Mouse (Mus musculus): ENCODE data around the gene Nktr. TPM values are rescaled to one million over a fixed set of nuclear protein-coding genes. Genes with fewer than 3 reads are reported as not detected.

The Nktr gene
- 216 and 260 TPM in 2 replicates for total RNA-seq (2017)

DNA sequence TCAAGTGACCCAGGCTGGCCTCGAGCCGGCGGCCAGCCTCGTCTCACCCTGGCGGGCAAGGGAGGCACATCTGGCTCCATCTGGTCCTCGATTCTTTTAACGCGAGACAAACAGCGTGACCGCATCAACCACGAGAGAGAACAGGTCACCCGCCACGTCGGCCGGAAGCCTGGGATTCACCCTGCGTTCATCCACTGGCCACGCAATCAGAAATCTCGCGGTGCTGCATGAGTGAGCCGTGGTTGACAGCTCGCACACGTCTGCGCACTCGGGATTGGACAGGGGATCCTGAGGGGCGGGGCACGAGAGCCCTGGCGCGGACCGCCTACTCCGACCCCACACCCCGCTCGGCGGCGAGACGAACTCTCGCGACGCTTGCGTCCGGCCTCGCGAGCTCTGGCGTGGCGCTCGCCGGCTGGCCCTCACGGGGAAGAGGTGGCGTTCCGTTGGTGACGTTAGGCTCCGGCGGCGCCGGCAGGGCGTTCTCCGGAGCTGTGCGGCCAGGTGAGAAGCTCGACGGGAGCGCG, at the start of gene Nktr:
Gene Nktr (plus strand): TSS at position 378 of the 527 bp plus-strand sequence.
- ATAC-seq (ENCODE audit: extremely low read depth, insufficient number of reproducible peaks, low FRiP score, poor library complexity, severe bottlenecking): peak; percentile 96

DNA sequence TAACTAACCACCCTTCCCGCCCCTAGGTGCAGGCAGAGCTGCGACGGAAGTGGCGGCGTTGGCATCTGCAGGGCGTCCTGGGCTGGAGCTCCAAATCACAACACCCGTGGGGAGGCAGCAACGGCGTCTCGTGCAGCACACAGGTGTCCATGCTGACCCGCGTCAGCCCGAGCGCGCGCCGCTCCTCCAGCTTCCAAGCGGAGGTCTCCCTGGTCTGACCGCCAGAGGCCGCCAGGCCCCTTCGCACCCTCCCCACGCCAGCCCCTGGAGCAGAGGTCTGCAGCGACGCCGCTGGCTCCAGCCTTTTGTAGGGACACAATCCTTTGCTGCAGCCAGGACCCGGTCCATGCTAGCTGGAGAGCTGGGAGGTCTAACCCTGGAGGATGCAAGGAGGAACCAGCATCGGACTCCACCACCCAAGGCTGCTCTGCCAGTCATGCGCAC, 49.6 kb upstream of the Nktr start:
- peak; percentile 34 for ATAC-seq (ENCODE audit: extremely low read depth, insufficient number of reproducible peaks, low FRiP score, poor library complexity, severe bottlenecking)

DNA sequence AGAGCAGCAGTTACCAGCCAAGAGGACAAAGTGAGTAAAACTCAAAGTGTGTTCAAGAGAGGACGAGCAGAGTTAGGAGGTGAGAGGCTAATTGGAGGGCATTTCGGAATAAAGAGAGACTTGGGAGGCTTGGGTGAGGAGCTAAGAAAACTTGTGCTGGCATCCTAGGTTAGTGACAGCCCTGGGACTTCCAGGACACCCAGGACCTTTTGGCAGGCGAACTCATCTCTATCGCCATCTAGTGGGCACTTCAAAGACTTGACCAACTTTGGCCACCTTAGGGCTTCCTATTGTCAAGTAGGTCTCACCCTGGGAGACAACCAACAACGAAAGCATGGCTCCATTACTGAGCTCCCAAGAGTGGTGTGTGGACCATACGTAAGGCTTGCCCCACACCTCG, 47.7 kb upstream of the Nktr start:
- peak; percentile 54 for ATAC-seq (ENCODE audit: extremely low read depth, insufficient number of reproducible peaks, low FRiP score, poor library complexity, severe bottlenecking)

DNA sequence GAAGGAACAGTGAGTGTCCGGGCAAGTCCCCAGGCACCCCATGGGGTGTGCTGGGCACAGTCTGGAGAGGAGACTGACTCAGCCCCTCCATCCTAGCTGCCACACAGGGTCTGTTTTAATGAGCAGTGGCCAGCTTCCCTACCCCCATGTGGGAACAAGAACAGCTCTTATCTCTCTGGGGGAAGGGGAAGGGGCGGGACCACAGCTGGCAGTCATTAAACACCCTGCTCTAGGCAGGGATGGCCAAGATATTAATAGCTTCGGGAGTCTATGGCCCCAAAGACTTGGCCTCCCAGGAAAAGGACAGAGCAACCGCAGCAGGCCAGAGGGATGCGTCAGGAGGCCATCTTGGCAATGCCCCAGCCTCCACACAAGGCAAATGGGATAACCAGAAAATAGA, 46.7 kb upstream of the Nktr start:
- no peak for ATAC-seq (ENCODE audit: extremely low read depth, insufficient number of reproducible peaks, low FRiP score, poor library complexity, severe bottlenecking)

DNA sequence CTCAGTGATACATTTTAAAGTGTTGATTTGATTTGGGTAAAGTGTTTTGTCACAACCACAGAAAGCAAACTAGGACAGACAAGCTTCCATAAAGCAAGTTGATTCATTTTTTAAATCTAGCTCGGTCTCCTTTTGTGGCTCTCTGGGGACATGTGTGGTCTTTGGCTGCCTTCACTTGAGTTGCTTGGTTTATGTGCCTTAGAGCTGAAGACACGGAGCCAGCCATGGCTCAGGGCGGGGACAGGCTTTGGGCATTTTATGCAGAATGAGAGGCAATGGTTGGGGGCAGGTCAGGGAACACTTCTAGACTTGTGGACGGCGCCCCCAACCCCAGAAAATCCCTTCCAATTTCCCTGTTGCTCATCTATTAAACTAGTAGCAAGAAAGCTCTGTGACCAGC, 45.3 kb upstream of the Nktr start:
- ATAC-seq (ENCODE audit: extremely low read depth, insufficient number of reproducible peaks, low FRiP score, poor library complexity, severe bottlenecking): no peak

DNA sequence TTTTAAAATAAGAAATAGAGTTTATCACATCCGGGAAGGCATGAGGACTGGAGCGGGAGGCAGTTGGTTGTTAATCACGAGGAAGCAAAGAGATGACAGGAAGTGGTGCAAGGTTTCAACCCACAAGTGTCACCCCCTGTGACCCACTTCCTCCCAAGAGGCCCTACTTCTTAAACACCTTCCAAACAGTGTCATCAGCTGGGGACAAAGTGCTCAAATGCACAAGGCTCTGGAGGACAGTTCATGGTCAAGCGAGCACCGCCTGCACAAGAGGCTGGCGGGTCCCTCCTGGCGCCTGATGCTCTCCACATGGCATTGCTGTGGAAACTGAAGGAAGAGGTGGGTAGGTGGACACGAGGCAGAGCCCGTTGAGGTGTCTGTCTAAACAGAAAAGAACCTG, 44.0 kb upstream of the Nktr start:
- peak; percentile 82 for ATAC-seq (ENCODE audit: extremely low read depth, insufficient number of reproducible peaks, low FRiP score, poor library complexity, severe bottlenecking)

DNA sequence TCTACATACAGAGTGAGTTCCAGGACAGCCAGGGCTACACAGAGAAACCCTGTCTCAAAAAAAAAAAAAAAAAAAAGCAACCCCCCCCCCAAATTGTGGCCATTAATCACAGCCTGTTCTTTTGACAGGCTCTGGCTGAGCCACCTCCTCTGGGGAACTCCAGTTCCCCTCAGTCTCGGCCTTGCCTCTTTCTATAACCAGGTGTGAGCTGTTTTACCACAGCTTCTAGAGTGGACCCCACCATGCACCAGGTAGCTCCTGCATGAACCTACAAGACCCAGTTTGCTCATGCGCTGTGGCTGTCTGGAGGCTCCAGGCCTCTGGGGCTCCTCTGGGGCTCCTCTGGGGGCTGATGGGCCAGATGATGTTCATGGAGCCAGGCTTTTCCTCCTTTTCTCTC, 43.4 kb upstream of the Nktr start:
- no peak for ATAC-seq (ENCODE audit: extremely low read depth, insufficient number of reproducible peaks, low FRiP score, poor library complexity, severe bottlenecking)

DNA sequence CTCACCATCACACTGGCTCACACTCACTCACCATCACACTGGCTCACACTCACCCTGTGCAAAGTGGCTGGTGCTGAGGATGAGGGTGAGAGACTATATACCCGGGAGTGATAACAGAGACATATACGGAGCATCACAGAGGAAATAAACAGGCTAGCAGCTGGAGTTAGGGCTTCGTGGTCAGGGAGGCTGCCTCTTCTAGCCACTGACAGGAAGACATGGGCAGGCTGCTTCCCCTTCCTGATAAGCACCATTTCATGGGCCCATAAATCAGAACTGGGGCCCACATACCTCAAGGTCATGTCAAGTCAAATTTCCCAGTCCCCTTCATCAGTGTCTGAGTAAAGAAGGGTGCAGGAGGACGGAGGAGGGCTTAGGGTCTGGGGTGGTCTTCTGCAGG, 41.9 kb upstream of the Nktr start:
- no peak for ATAC-seq (ENCODE audit: extremely low read depth, insufficient number of reproducible peaks, low FRiP score, poor library complexity, severe bottlenecking)

DNA sequence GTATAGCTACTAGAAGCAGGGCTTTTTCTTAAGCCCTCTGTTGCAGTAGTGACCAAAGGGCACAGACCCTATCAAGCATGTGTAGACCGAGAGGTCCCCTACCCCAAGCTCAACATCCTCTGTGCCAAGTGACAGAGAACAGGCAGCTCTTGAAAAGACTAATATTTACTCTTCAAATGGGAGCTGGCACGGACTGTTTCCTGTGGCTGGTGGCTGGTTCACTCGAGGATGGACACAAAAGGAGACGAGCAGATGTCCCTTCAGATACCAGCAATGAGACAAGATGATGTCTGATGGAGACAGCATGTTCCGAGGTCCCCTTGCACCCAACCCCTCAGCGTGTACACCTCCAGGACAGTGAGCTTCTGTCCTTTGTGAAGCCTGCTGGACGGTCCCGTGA, 41.5 kb upstream of the Nktr start:
- ATAC-seq (ENCODE audit: extremely low read depth, insufficient number of reproducible peaks, low FRiP score, poor library complexity, severe bottlenecking): no peak

DNA sequence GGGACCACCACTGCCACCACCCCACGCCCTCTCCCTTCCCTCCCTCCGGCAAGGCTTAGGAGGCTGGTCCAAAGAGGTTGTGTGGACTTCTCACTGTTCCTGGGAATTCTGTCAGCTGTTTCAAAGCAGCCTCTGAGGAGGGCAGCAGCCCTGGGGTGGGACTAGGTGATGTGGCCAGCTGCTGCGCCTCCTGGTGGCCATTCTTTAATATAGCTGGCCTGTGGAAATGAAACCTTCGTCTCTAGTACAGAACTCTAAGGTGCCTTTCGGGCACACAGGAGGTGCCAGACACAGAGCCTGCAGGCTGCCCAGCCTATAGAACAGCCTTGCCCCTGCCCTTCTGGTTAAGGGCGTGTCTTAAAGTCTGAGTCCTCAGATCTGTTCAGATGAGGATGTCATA, 39.4 kb upstream of the Nktr start:
- peak; percentile 37 for ATAC-seq (ENCODE audit: extremely low read depth, insufficient number of reproducible peaks, low FRiP score, poor library complexity, severe bottlenecking)

DNA sequence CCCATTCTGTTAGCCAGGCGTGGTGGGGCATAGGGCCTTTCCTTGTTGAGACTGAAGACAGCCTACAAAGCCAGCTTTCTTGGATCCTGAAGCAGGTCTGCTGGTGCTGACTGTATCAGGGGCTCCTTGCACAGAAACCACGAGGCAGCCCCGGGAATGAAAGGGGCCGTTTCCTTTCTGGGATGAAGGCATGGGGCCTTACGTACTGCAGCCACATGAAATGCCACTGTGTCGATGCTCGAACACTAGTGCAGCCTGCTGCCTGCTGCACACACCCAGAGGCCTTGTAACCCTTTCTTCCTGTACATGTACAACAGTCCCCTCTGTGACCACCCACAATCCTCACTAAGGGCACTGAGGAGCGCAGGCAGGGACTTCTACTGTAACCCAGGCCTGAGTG, 37.8 kb upstream of the Nktr start:
- no peak for ATAC-seq (ENCODE audit: extremely low read depth, insufficient number of reproducible peaks, low FRiP score, poor library complexity, severe bottlenecking)

DNA sequence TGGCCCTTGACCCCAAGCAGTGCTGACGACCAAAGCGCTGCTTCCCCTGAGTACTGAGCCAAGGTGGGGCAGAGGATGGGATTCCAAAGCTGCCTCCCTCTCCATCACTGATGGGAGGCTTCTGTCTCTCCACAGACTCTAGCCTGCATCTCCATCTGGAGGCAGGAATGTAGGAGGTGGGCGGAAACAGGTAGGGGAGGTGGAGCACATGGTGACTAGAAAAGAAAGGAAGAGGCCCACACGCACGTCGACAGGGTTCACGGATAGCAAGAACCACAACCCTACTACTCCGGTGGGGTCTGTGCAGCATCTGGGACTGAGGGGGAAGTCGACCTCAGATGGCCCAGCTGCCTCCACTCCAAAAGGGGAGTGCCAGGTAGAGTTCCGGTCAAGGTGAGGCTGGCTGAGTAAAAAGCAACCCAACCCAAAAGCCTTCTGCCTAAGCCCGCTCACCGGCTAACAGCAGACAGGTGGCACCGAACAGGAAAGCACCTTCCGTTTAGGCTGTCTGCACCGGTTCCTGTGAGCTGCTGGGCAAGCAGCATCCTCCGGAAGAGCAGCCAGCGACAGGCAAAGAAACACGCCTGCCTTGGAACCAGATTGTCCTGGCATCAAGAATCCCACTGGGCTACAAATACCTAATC, 36.8 kb upstream of the Nktr start:
- ATAC-seq (ENCODE audit: extremely low read depth, insufficient number of reproducible peaks, low FRiP score, poor library complexity, severe bottlenecking): no peak

DNA sequence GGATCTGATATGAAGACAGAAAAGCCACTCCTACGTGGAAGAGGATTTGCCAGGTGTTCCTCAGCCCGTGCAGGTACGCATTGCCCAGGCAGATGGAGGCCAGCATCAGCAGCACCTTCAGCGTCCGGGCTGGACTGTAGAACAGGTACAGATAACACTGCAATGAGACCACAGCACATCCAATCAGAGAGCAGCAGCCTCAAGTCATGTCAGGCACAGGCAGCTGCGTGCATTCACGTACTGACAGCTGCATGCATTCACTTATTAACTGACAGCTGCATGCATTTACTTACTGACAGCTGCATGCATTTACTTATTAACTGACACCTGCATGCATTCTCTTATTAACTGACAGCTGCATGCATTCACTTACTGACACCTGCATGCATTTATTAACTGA, 34.3 kb upstream of the Nktr start:
- ATAC-seq (ENCODE audit: extremely low read depth, insufficient number of reproducible peaks, low FRiP score, poor library complexity, severe bottlenecking): no peak

DNA sequence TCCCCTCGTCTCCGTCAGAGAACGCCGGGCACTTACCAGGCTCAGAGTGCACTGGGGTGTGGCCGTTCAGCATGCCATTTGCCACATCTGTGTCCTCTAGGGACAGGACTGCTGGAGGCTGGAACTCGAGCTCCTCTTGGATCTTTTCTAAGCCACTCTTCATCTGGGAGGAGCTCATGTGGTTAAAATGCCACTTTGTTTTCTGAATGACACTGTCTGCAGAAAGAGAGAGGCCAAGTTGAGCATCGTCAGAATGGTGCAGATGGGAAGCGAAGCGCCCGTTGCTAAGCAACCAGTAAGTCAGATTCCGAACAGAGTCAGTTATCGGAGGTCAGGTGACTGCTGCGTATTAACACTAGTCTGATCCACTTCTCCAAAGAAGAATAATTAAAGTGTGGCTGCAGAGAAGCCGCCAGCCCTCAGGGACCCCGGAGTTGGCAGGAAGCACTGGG, 28.7 kb upstream of the Nktr start:
- no peak for ATAC-seq (ENCODE audit: extremely low read depth, insufficient number of reproducible peaks, low FRiP score, poor library complexity, severe bottlenecking)

DNA sequence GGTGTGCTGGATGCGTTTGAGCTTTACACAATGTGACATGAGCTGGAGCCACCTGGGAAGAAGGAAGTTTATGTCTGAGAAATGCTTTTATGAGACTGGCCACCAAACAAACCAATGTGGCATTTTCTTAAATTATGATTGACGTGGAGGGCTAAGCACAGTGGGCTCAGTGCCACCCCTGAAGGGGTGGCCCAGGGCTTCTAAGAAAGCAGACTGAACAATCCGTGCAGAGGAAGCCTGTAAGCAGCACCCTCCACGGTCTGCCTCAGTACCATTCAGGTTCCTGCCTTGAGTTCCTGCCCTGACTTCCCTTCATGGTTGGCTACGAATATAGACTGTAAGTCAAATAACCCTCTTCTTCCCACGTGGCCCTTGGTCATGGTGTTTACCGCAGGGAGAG, 28.2 kb upstream of the Nktr start:
- ATAC-seq (ENCODE audit: extremely low read depth, insufficient number of reproducible peaks, low FRiP score, poor library complexity, severe bottlenecking): no peak

DNA sequence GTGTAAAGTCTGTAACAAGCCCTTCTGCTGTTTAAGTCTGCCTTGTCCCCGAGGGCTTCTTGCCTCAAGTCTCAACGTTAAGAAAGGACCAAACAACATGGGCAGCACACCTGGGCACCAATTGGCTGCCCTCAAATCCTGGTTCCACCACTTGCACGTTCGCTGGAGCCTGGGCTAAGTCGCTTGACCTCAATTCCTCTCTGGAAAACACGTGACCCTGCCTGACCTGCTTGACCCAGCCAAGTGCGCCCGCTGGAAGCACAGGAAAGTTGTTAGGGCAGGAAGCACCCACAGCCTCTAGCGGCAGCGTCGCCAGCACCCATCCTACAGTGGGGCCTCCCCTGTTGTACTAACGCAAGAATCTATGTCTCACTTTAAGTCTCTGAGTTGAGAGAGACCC, 24.2 kb upstream of the Nktr start:
- ATAC-seq (ENCODE audit: extremely low read depth, insufficient number of reproducible peaks, low FRiP score, poor library complexity, severe bottlenecking): no peak

DNA sequence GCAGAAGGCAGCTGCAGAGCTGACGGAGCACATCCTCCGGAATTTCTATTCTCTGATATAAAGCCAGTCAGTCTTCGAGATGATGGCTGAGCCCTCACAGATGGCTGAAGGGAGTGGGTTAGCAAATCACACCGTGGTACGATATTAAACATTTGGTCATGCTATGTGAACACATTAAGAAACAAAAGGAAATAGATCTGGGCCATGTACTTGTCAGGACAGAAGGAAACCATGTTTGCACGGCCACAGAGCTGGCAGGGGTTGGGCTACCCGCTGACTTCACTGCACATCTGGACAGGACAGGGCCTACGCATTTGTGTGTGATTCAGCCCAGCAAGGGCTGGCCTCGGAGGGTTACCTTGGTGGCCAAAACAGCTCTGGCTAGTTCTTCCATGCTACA, 22.3 kb upstream of the Nktr start:
- ATAC-seq (ENCODE audit: extremely low read depth, insufficient number of reproducible peaks, low FRiP score, poor library complexity, severe bottlenecking): no peak

DNA sequence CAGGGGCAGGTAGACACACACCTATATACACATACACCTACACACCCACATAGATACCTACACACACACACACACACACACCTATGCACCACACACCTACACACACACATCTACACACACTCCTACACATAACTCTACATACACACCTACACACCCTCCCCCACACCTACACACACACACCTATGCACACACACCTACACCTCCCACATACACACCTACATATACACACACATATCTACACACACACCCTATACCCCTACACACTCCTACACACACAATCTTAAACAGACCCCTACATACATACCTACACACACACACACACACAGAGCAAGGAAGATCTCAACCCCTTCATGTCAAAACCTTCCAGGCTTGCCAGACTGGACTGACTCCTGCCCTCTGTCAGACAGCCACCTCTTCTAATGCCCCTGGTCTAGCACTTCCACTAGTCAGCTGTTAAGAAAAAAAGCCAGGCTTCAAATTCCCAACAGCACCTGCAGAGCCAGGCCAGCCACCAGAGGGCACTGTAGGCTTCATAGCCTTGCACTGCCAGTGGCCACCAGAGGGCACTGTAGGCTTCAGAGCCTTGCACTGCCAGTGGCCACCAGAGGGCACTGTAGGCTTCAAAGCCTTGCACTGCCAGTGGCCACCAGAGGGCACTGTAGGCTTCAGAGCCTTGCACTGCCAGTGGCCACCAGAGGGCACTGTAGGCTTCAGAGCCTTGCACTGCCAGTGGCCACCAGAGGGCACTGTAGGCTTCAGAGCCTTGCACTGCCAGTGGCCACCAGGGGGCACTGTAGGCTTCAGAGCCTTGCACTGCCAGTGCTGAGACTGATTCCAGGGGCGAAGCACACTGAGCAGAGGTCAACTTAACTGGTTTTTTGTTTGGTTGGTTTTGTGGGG, 21.6 kb upstream of the Nktr start:
- ATAC-seq (ENCODE audit: extremely low read depth, insufficient number of reproducible peaks, low FRiP score, poor library complexity, severe bottlenecking): peak; percentile 58

DNA sequence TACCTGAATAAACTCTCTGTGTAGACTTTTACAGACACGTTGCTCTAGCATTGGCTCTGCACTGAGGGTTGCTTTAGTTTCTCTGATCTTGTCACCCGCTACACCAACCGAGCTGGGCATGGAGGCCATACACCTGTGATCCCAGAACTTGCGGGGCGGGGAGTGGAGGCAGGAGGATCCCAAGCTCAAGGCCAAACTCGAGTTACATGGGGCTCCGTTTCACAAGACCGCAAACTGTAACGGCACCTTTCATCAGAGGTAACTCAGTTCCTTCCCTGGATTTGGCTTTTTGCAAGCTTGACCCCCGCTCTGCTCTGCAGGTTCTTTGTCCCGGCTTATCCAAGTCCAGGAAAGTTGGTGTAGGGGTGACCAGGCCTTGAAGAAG, 14.7 kb upstream of the Nktr start:
- no peak for ATAC-seq (ENCODE audit: extremely low read depth, insufficient number of reproducible peaks, low FRiP score, poor library complexity, severe bottlenecking)

All from neutrophil, adult 5-6 weeks (primary cell).